Comparison of ENCODE assay signal across 8 mouse cellular contexts in the genomic region with DNA sequence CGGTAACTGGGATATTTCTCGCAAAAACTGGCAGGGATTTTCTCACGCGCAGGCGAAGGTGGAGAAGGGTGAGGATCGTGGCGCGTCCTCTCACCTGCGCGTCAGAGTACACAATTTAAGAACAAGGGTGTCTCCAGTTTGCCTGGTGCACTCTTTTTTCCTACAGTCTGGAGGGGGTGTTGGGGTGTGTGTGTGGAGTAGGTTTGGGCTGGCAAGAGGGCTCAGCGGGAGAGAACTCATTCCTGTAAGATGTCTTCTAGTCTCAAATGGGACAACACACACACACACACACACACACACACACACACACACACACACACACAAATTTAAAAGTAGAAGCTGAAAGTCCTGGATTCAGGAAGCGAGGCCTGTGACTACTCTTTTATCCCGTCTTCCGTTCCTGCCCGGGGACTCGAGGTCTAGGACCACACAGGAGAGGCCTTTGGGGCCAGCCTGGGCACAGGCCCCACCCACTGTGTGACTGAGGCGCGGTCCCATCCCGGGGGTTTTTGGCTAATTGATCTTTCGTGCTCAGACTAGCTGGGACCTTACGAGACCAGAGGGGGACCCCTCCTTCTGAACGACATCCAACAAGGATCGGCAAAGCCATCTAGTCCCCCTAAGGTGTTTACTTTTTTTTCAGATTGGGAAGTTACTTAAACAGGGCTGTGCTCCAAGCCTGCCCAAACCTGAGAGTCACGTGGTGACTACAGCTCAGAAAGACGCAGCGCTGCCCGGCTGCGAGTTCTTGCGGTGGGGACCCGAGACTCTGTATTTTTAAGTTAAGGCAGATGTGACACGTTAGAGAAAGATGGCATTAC. TPM values are rescaled to one million over a fixed set of nuclear protein-coding genes. Genes with fewer than 3 reads are reported as not detected.
DNase-seq lines count a peak whose midpoint lies in the region; ATAC-seq and TF ChIP-seq lines count a peak whose summit lies in the region.

No protein-coding gene starts in this region.

- H3K36me3 ChIP-seq in ES-Bruce4 (ENCODE audit: control insufficient read depth, insufficient read depth, low read length, poor library complexity, severe bottlenecking) = no peaks in the 10 kb centered on the region
- no peaks in the 10 kb centered on the region for H3K36me3 ChIP-seq in forebrain, postnatal 0 days (ENCODE audit: insufficient read depth)

- H3K4me1 ChIP-seq in ES-Bruce4 (ENCODE audit: control insufficient read depth, insufficient read depth, low read length) = no peaks in the 10 kb centered on the region
- 0 out of 2 replicates have a peak, but pooled peaks cover 8% of the 10 kb centered on the region for H3K4me1 ChIP-seq in forebrain, postnatal 0 days (ENCODE audit: insufficient read depth)

- no peaks in the 10 kb centered on the region for H3K9me3 ChIP-seq in ES-Bruce4 (replicated peaks; ENCODE audit: control insufficient read depth, insufficient read depth, low read length, poor library complexity, severe bottlenecking)
- no peaks in the 10 kb centered on the region for H3K9me3 ChIP-seq in forebrain, postnatal 0 days (ENCODE audit: low read length)

- H3K4me2 ChIP-seq in forebrain, postnatal 0 days (ENCODE audit: low read depth) = peak overlapping the region; percentile 96

- H3K27me3 ChIP-seq in ES-Bruce4 (ENCODE audit: control insufficient read depth, insufficient read depth, low read length, poor library complexity, severe bottlenecking) = peaks cover 4% of the 10 kb centered on the region; the same call in 1 of the 2 replicates
- peaks cover 12% of the 10 kb centered on the region for H3K27me3 ChIP-seq in forebrain, postnatal 0 days (ENCODE audit: insufficient read depth, low read length)

- no peak overlapping the region for H3K27ac ChIP-seq in gastrocnemius, adult 2 months
- peak overlapping the region; percentile 55 for H3K27ac ChIP-seq in ES-Bruce4 (ENCODE audit: insufficient read depth, low read length)
- no peak overlapping the region for H3K27ac ChIP-seq in forebrain, postnatal 0 days (ENCODE audit: low read depth, low read length)

- 2% methylated on average over 31 of the region's 31 CpGs for WGBS in forebrain, postnatal 0 days

- no peak for DNase-seq in gastrocnemius, adult 2 months
- DNase-seq in gastrocnemius, adult 8-10 months (ENCODE audit: low spot score in 2 of 2) = no peak
- no peak for DNase-seq in forebrain, postnatal 0 days
- DNase-seq in adrenal gland, adult 18-20 months (ENCODE audit: low spot score in 2 of 2) = no peak
- no peak for DNase-seq in gastrocnemius, postnatal 4 days (ENCODE audit: low spot score in 2 of 2)
- DNase-seq in right cerebral cortex, postnatal 25 days = no peak

- ATAC-seq in forebrain, postnatal 0 days = 0 out of 2 replicates have a peak, but pooled peaks have one; percentile 8
- peak; percentile 67 for ATAC-seq in megakaryocyte progenitor cell, adult 5-6 weeks (replicated peaks; ENCODE audit: poor library complexity)

- TF ChIP-seq POLR2A in ES-Bruce4 (IDR thresholded peaks at IDR 0.05; ENCODE audit: insufficient read depth, low read length) = no peak

- peak overlapping the region; percentile 69 for H3K4me3 ChIP-seq in gastrocnemius, adult 2 months
- peak overlapping the region; percentile 60 for H3K4me3 ChIP-seq in ES-Bruce4 (ENCODE audit: low read depth, low read length)
- H3K4me3 ChIP-seq in forebrain, postnatal 0 days (ENCODE audit: low read depth, low read length) = peak overlapping the region; percentile 50

- intact Hi-C loops in gastrocnemius, adult 2 months (cut with DNase I) = no loop called here

- TF ChIP-seq EP300 in ES-Bruce4 (IDR thresholded peaks at IDR 0.05; ENCODE audit: insufficient read depth, low read depth, low read length) = no peak

- no peak for TF ChIP-seq CTCF in gastrocnemius, adult 2 months (IDR thresholded peaks at IDR 0.05)
- TF ChIP-seq CTCF in ES-Bruce4 (IDR thresholded peaks at IDR 0.05; ENCODE audit: low read depth, low read length) = no peak
- no peak for TF ChIP-seq CTCF in forebrain, postnatal 0 days (IDR thresholded peaks at IDR 0.05; ENCODE audit: low read depth)

- peak overlapping the region; percentile 70 for H3K9ac ChIP-seq in ES-Bruce4 (ENCODE audit: low read depth, poor library complexity, severe bottlenecking)
- H3K9ac ChIP-seq in forebrain, postnatal 0 days = peak overlapping the region; percentile 48

RNA-seq across cellular contexts. Expression of a gene that starts 42.3 kb away (rescaled TPM):
- total RNA-seq in gastrocnemius, adult 2 months (2021) = 1 to 10 TPM; 7.6 to 8.4 TPM
- total RNA-seq in gastrocnemius, adult 8-10 months (2022) = 10 to 100 TPM in 1 of 4 experiments, 1 to 10 TPM in 3; 6.8 to 10.1 (median 7.4) TPM
- polyA plus RNA-seq in ES-Bruce4 (2011; ENCODE audit: insufficient read depth, insufficient read length, low read depth, missing spikeins) = 35.9 and 37.7 TPM in 2 replicates
- total RNA-seq in forebrain, postnatal 0 days (2014; rRNA removed) = 26.0 and 32.3 TPM in 2 replicates
- polyA plus RNA-seq in forebrain, postnatal 0 days (2015; fragmentation: Nextera tagmentation; extraction: Ambion mirVana) = 27.6 and 29.6 TPM in 2 replicates
- 14.7 and 19.0 TPM in 2 replicates for total RNA-seq in megakaryocyte progenitor cell, adult 5-6 weeks (2015)
- total RNA-seq in megakaryocyte progenitor cell, adult 5-6 weeks (2017) = 32.4 and 33.5 TPM in 2 replicates
- 10 to 100 TPM; 13.6 to 15.0 TPM for total RNA-seq in adrenal gland, adult 18-20 months (2021)
- total RNA-seq in gastrocnemius, postnatal 4 days (2021) = 10 to 100 TPM; 15.7 to 16.4 TPM
